Mouse (Mus musculus) MEL (cell line): ENCODE results near the gene C730034F03Rik. TPM values are rescaled to one million over a fixed set of nuclear protein-coding genes. Genes with fewer than 3 reads are reported as not detected.

ENCODE experiments used
- DNase-seq: peaks from one replicate; pipeline ENCODE4 v3.0.0; 2011; ENCODE audit warnings: low read depth, low spot score
- H3K27ac ChIP-seq: 2 replicates; pipeline ENCODE4 v1.5.1; 2012; ENCODE audit warnings: low read depth, mild to moderate bottlenecking, control low read depth, low read length, moderate library complexity; ENCODE audit not compliant: control insufficient read depth
- H3K27me3 ChIP-seq, 2 experiments: fragments of 150-350 bp in 1 of 2; sonication (generic) in 1 of 2; 2 replicates each; pipeline ENCODE4 v1.6.1; 2012; ENCODE audit warnings: low read length in 2 of 2, mild to moderate bottlenecking in 2 of 2, improper control_type of control experiment in 1 of 2, moderate library complexity in 1 of 2; ENCODE audit not compliant: insufficient read depth in 2 of 2, control insufficient read depth in 1 of 2
- H3K36me3 ChIP-seq, 2 experiments: 2 replicates each; pipeline ENCODE4 v1.6.1; 2012 to 2014; ENCODE audit warnings: low read length in 2 of 2, improper control_type of control experiment in 1 of 2, inconsistent platforms in 1 of 2, mild to moderate bottlenecking in 1 of 2; ENCODE audit not compliant: insufficient read depth in 2 of 2, control insufficient read depth in 1 of 2
- H3K4me1 ChIP-seq, 2 experiments: fragments of 150-350 bp in 1 of 2; sonication (generic) in 1 of 2; 2 replicates each; pipeline ENCODE4 v1.6.1; 2012; ENCODE audit warnings: low read length in 2 of 2, improper control_type of control experiment in 1 of 2, mild to moderate bottlenecking in 1 of 2; ENCODE audit not compliant: insufficient read depth in 2 of 2, control insufficient read depth in 1 of 2
- H3K4me3 ChIP-seq, 2 experiments: fragments of 150-350 bp in 1 of 2; sonication (generic) in 1 of 2; 2 replicates each; pipeline ENCODE4 v1.5.1; 2012; ENCODE audit warnings: low read depth in 2 of 2, low read length in 2 of 2, mild to moderate bottlenecking in 2 of 2, moderate library complexity in 2 of 2, control low read depth in 1 of 2, improper control_type of control experiment in 1 of 2; ENCODE audit not compliant: control insufficient read depth in 1 of 2, insufficient read depth in 1 of 2
- H3K79me2 ChIP-seq: 2 replicates; pipeline ENCODE4 v1.6.1; 2012; ENCODE audit warnings: mild to moderate bottlenecking, low read length, moderate library complexity; ENCODE audit not compliant: control insufficient read depth, poor library complexity, insufficient read depth
- H3K9ac ChIP-seq: 2 replicates; pipeline ENCODE4 v1.6.1; 2012; ENCODE audit warnings: low read depth, mild to moderate bottlenecking, control low read depth, low read length, moderate library complexity; ENCODE audit not compliant: control insufficient read depth, poor library complexity, severe bottlenecking
- H3K9me3 ChIP-seq: fragments of 150-350 bp; sonication (generic); replicated peaks from 2 replicates; pipeline ENCODE4 v1.6.1; 2012; ENCODE audit warnings: mild to moderate bottlenecking, low read length, improper control_type of control experiment, moderate library complexity; ENCODE audit not compliant: insufficient read depth
- BHLHE40 ChIP-seq: IDR thresholded peaks from 2 replicates; pipeline ENCODE4 v1.6.1; 2012; ENCODE audit warnings: low read depth, mild to moderate bottlenecking, inconsistent platforms, low read length, improper control_type of control experiment, borderline replicate concordance
- CHD1 ChIP-seq: IDR thresholded peaks from 2 replicates; pipeline ENCODE4 v1.6.1; 2012; ENCODE audit warnings: low read depth, mild to moderate bottlenecking, inconsistent platforms, low read length, improper control_type of control experiment
- ELF1 ChIP-seq: IDR thresholded peaks from 2 replicates; pipeline ENCODE4 v1.6.1; 2014; ENCODE audit warnings: low read depth, mild to moderate bottlenecking, inconsistent platforms, low read length, improper control_type of control experiment, moderate library complexity
- ETS1 ChIP-seq: IDR thresholded peaks from 2 replicates; pipeline ENCODE4 v1.6.1; 2012; ENCODE audit warnings: low read depth, mild to moderate bottlenecking, inconsistent platforms, low read length, improper control_type of control experiment, moderate library complexity
- GABPA ChIP-seq: IDR thresholded peaks from 2 replicates; pipeline ENCODE4 v1.6.1; 2012; ENCODE audit warnings: low read depth, mild to moderate bottlenecking, inconsistent platforms, low read length, improper control_type of control experiment, moderate library complexity
- GATA1 ChIP-seq: IDR thresholded peaks from 2 replicates; pipeline ENCODE4 v1.6.1; 2011; ENCODE audit warnings: low read depth, low read length, improper control_type of control experiment
- HCFC1 ChIP-seq: IDR thresholded peaks from 2 replicates; pipeline ENCODE4 v1.6.1; 2012; ENCODE audit warnings: low read depth, mild to moderate bottlenecking, inconsistent platforms, low read length, improper control_type of control experiment, moderate library complexity
- MAFK ChIP-seq: IDR thresholded peaks from 2 replicates; pipeline ENCODE4 v1.6.1; 2011; ENCODE audit warnings: low read depth, mild to moderate bottlenecking, low read length, improper control_type of control experiment, borderline replicate concordance
- MEF2A ChIP-seq: IDR thresholded peaks from 2 replicates; pipeline ENCODE4 v1.6.1; 2014; ENCODE audit warnings: low read depth, mild to moderate bottlenecking, inconsistent platforms, low read length, improper control_type of control experiment; ENCODE audit not compliant: poor library complexity, insufficient replicate concordance, severe bottlenecking; ENCODE audit errors: extremely low read depth
- MXI1 ChIP-seq: IDR thresholded peaks from 2 replicates; pipeline ENCODE4 v1.6.1; 2011; ENCODE audit warnings: mild to moderate bottlenecking, low read depth, low read length, improper control_type of control experiment
- MYB ChIP-seq: IDR thresholded peaks from 2 replicates; pipeline ENCODE4 v1.6.1; 2011; ENCODE audit warnings: mild to moderate bottlenecking, low read depth, low read length, improper control_type of control experiment
- MYC ChIP-seq: IDR thresholded peaks from 2 replicates; pipeline ENCODE4 v1.6.1; 2011; ENCODE audit warnings: low read depth, mild to moderate bottlenecking, low read length, improper control_type of control experiment, moderate library complexity
- NELFE ChIP-seq: IDR thresholded peaks from 2 replicates; pipeline ENCODE4 v1.6.1; 2011; ENCODE audit warnings: low read depth, low read length, improper control_type of control experiment
- RAD21 ChIP-seq: IDR thresholded peaks from 2 replicates; pipeline ENCODE4 v1.6.1; 2011; ENCODE audit warnings: mild to moderate bottlenecking, low read depth, low read length, improper control_type of control experiment
- RCOR1 ChIP-seq: IDR thresholded peaks from 2 replicates; pipeline ENCODE4 v1.6.1; 2012; ENCODE audit warnings: low read depth, mild to moderate bottlenecking, inconsistent platforms, low read length, improper control_type of control experiment
- SIN3A ChIP-seq: IDR thresholded peaks from 2 replicates; pipeline ENCODE4 v1.6.1; 2012; ENCODE audit warnings: low read length, improper control_type of control experiment, inconsistent platforms
- SMC3 ChIP-seq: IDR thresholded peaks from 2 replicates; pipeline ENCODE4 v1.6.1; 2011; ENCODE audit warnings: low read depth, low read length, improper control_type of control experiment
- TAL1 ChIP-seq: IDR thresholded peaks from 2 replicates; pipeline ENCODE4 v1.6.1; 2012; ENCODE audit warnings: mild to moderate bottlenecking, inconsistent platforms, low read length, moderate library complexity, mixed read lengths
- TBP ChIP-seq: IDR thresholded peaks from 2 replicates; pipeline ENCODE4 v1.8.0; 2011; ENCODE audit warnings: low read depth, low read length, improper control_type of control experiment
- TCF12 ChIP-seq: IDR thresholded peaks from 2 replicates; pipeline ENCODE4 v1.6.1; 2014; ENCODE audit warnings: low read depth, mild to moderate bottlenecking, inconsistent platforms, low read length, improper control_type of control experiment, moderate library complexity
- UBTF ChIP-seq: IDR thresholded peaks from 2 replicates; pipeline ENCODE4 v1.6.1; 2012; ENCODE audit warnings: low read depth, mild to moderate bottlenecking, inconsistent platforms, low read length, improper control_type of control experiment, moderate library complexity, borderline replicate concordance; ENCODE audit not compliant: insufficient read depth
- USF1 ChIP-seq: IDR thresholded peaks from 2 replicates; pipeline ENCODE4 v1.6.1; 2014; ENCODE audit warnings: low read depth, mild to moderate bottlenecking, inconsistent platforms, low read length, improper control_type of control experiment, moderate library complexity
- USF2 ChIP-seq, 2 experiments: IDR thresholded peaks; 2 replicates each; pipeline ENCODE4 v1.6.1; 2011 to 2012; ENCODE audit warnings: improper control_type of control experiment in 2 of 2, low read length in 2 of 2, borderline replicate concordance in 1 of 2, inconsistent platforms in 1 of 2, low read depth in 1 of 2, mild to moderate bottlenecking in 1 of 2; ENCODE audit not compliant: insufficient read depth in 1 of 2
- ZKSCAN1 ChIP-seq: IDR thresholded peaks from 2 replicates; pipeline ENCODE4 v1.6.1; 2012; ENCODE audit warnings: low read depth, mild to moderate bottlenecking, inconsistent platforms, low read length, improper control_type of control experiment, moderate library complexity
- ZNF384 ChIP-seq: IDR thresholded peaks from 2 replicates; pipeline ENCODE4 v1.6.1; 2012; ENCODE audit warnings: low read depth, mild to moderate bottlenecking, inconsistent platforms, low read length, improper control_type of control experiment
- polyA plus RNA-seq, 2 experiments: library from polyadenylated mRNA; stranded (reverse) in 1 of 2; unstranded in 1 of 2; fragments of >175 nt in 1 of 2; fragments of >200 nt in 1 of 2; gene quantifications; 2 replicates each; pipeline versions ENCODE4 v1.2.1 to v1.2.4; 2012; ENCODE audit warnings: low replicate concordance in 2 of 2, low read depth in 1 of 2; ENCODE audit not compliant: insufficient read length in 2 of 2, insufficient read depth in 1 of 2, missing spikeins in 1 of 2
- total RNA-seq: library from RNA; depleted of rRNA; stranded (reverse); fragments of 300-350 nt; gene quantifications from 2 replicates; pipeline ENCODE4 v1.2.3, GENCODE M21; 2012

Gene C730034F03Rik
- total and polyA plus RNA-seq, 3 experiments: 1.6 to 2.5 TPM; not detected in 1

GRCm38 (mm10) chr15:89473921-89474320 is 44.5 kb downstream of the C730034F03Rik start:
- Histone ChIP-seq H3K9ac (no peak overlapping the region), H3K9me3 (no peaks in the 10 kb centered on the region), H3K4me1 (peaks cover 0 to 9% of the 10 kb centered on the region in 2 experiments; a peak in 2 of 4 replicates), H3K27me3 (no peaks in the 10 kb centered on the region)
- TF ChIP-seq RAD21 (no peak), ELF1 (no peak), USF2 (IDR thresholded peaks at IDR 0.05; ENCODE audit: borderline replicate concordance in 1 of 2, insufficient read depth in 1 of 2, low read depth in 1 of 2, low read length in 2 of 2) (no peak), NELFE (no peak), MEF2A (no peak), TAL1 (no peak), ZKSCAN1 (no peak), SMC3 (no peak), TCF12 (no peak), CHD1 (no peak), MAFK (no peak), ETS1 (no peak), HCFC1 (no peak), UBTF (no peak)
- TF ChIP-seq, all 39 proteins: peak for 0
- no peak overlapping the region for H3K27ac ChIP-seq
- no peaks in the 10 kb centered on the region for H3K36me3 ChIP-seq
- DNase-seq: no peak
- no peak overlapping the region for H3K4me3 ChIP-seq
- no peaks in the 10 kb centered on the region; the same call in 1 of the 2 replicates for H3K79me2 ChIP-seq

GRCm38 (mm10) chr15:89474596-89475292 is 45.4 kb downstream of the C730034F03Rik start:
- Histone ChIP-seq H3K36me3 (no peaks in the 10 kb centered on the region), H3K9ac (peak overlapping the region; percentile 81), H3K9me3 (no peaks in the 10 kb centered on the region), H3K79me2 (no peaks in the 10 kb centered on the region; the same call in 1 of the 2 replicates), H3K27me3 (no peaks in the 10 kb centered on the region), H3K4me3 (peak overlapping the region; percentile 76), H3K27ac (no peak overlapping the region), H3K4me1 (peaks cover 0 to 9% of the 10 kb centered on the region in 2 experiments; a peak in 2 of 4 replicates)
- TF ChIP-seq MYB: no peak
- TF ChIP-seq HCFC1: no peak
- TF ChIP-seq ELF1: no peak
- TF ChIP-seq MXI1: no peak
- TF ChIP-seq RCOR1: no peak
- TF ChIP-seq UBTF: no peak
- TF ChIP-seq CHD1: no peak
- TF ChIP-seq BHLHE40: no peak
- no peak for TF ChIP-seq ZNF384
- TF ChIP-seq USF1: no peak
- no peak for TF ChIP-seq SIN3A
- TF ChIP-seq USF2 (IDR thresholded peaks at IDR 0.05; ENCODE audit: borderline replicate concordance in 1 of 2, insufficient read depth in 1 of 2, low read depth in 1 of 2, low read length in 2 of 2): no peak
- TF ChIP-seq SMC3: no peak
- no peak for TF ChIP-seq GABPA
- TF ChIP-seq MAFK: no peak
- no peak for TF ChIP-seq TBP
- TF ChIP-seq GATA1: no peak
- no peak for TF ChIP-seq MYC
- DNase-seq: no peak
